22 mouse cellular contexts compared by ENCODE assay signal in the genomic region with DNA sequence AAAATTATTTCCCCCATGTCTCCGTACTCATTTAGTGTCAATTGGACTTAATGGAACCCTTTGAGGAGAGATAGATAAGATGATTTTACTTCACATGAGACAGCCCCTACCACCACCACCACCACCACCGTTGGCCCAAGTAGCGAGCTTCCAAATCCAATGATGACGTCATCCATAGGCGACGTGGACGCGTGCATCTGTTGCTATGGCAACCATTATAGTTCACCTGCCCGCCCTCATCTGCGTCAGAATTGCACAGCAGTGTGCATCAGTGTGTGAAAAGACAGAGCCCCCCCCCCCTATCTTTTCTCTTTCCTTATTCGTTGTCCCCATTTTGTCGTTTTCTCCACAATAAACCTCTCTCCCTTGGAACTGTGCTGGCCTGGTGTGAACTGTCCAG.
A peak's percentile ranks its signal among the peaks of the same experiment; 100 is the strongest.
DNase-seq lines count a peak whose midpoint lies in the region; ATAC-seq and TF ChIP-seq lines count a peak whose summit lies in the region.
"Had no signal": no experiment of that assay in that cellular context is flagged by ENCODE, and none has a peak within 500 bp of the region (broad histone marks: within the 10 kb centered on the region; RNA-seq: fewer than 3 reads in every experiment).

No protein-coding gene starts in this region.

- DNase-seq in forebrain, embryonic 14.5 days (ENCODE audit: low spot score), result peak; percentile 31
- no peak for DNase-seq in forebrain, postnatal 0 days
- no peak for DNase-seq in intestine, embryonic 14.5 days (ENCODE audit: low spot score)
- peak; percentile 31 for DNase-seq in midbrain, postnatal 0 days (ENCODE audit: low spot score)
- DNase-seq in limb, embryonic 10.5 days (ENCODE audit: low spot score), result peak; percentile 27
- no peak for DNase-seq in left cerebral cortex, adult 9 months (ENCODE audit: low spot score in 2 of 2)
- DNase-seq: cerebellum, adult 11 months; cerebellum, postnatal 10 days; gastrocnemius, postnatal 36 days; kidney, adult 11 months; lung, postnatal 4 days; thymus, postnatal 36 days had no signal

- no peaks in the 10 kb centered on the region for H3K27me3 ChIP-seq in forebrain, embryonic 14.5 days (replicated peaks; ENCODE audit: control insufficient read depth, insufficient read depth, low read length)
- no peaks in the 10 kb centered on the region for H3K27me3 ChIP-seq in forebrain, postnatal 0 days (ENCODE audit: insufficient read depth, low read length)
- H3K27me3 ChIP-seq in intestine, embryonic 14.5 days (replicated peaks; ENCODE audit: control insufficient read depth, insufficient read depth, low read length), result no peaks in the 10 kb centered on the region
- no peaks in the 10 kb centered on the region for H3K27me3 ChIP-seq in intestine, postnatal 0 days (replicated peaks; ENCODE audit: control insufficient read depth, insufficient read depth, low read length)
- H3K27me3 ChIP-seq in midbrain, postnatal 0 days (ENCODE audit: insufficient read depth, low read length), result no peaks in the 10 kb centered on the region
- H3K27me3 ChIP-seq in midbrain, embryonic 13.5 days, result no peaks in the 10 kb centered on the region
- H3K27me3 ChIP-seq in limb, embryonic 10.5 days (ENCODE audit: low read depth, poor library complexity, severe bottlenecking), result no peaks in the 10 kb centered on the region
- H3K27me3 ChIP-seq: heart, embryonic 15.5 days; hindbrain, embryonic 13.5 days; limb, embryonic 12.5 days; liver, embryonic 12.5 days; lung, embryonic 15.5 days; Patski had no signal

- H3K9me3 ChIP-seq in forebrain, embryonic 14.5 days (replicated peaks; ENCODE audit: control insufficient read depth, low read length), result peaks cover 4% of the 10 kb centered on the region; the same call in 1 of the 2 replicates
- no peaks in the 10 kb centered on the region for H3K9me3 ChIP-seq in forebrain, postnatal 0 days (ENCODE audit: low read length)
- peaks cover 9% of the 10 kb centered on the region for H3K9me3 ChIP-seq in intestine, embryonic 14.5 days (ENCODE audit: control insufficient read depth, low read length)
- H3K9me3 ChIP-seq in intestine, postnatal 0 days (ENCODE audit: control insufficient read depth), result no peaks in the 10 kb centered on the region
- H3K9me3 ChIP-seq in midbrain, postnatal 0 days (ENCODE audit: low read length), result no peaks in the 10 kb centered on the region
- H3K9me3 ChIP-seq in midbrain, embryonic 13.5 days, result no peaks in the 10 kb centered on the region
- no peaks in the 10 kb centered on the region for H3K9me3 ChIP-seq in limb, embryonic 10.5 days (replicated peaks)
- H3K9me3 ChIP-seq: heart, embryonic 15.5 days; liver, embryonic 12.5 days; lung, embryonic 15.5 days had no signal

- no peak overlapping the region for H3K4me2 ChIP-seq in forebrain, embryonic 14.5 days (ENCODE audit: low read length)
- H3K4me2 ChIP-seq in forebrain, postnatal 0 days (ENCODE audit: low read depth), result no peak overlapping the region
- no peak overlapping the region for H3K4me2 ChIP-seq in intestine, embryonic 14.5 days (ENCODE audit: low read length)
- H3K4me2 ChIP-seq in intestine, postnatal 0 days (replicated peaks; ENCODE audit: low read depth), result no peak overlapping the region
- H3K4me2 ChIP-seq in midbrain, postnatal 0 days (ENCODE audit: low read depth, low read length, poor library complexity, severe bottlenecking), result no peak overlapping the region
- H3K4me2 ChIP-seq in midbrain, embryonic 13.5 days (replicated peaks), result no peak overlapping the region
- H3K4me2 ChIP-seq: hindbrain, embryonic 13.5 days; limb, embryonic 12.5 days; liver, embryonic 12.5 days; lung, embryonic 15.5 days had no signal

- H3K27ac ChIP-seq in forebrain, embryonic 14.5 days (ENCODE audit: low read depth, low read length), result no peak overlapping the region
- no peak overlapping the region for H3K27ac ChIP-seq in forebrain, postnatal 0 days (ENCODE audit: low read depth, low read length)
- peak overlapping the region; percentile 81; the same call in 1 of the 2 replicates for H3K27ac ChIP-seq in intestine, embryonic 14.5 days (ENCODE audit: low read depth)
- no peak overlapping the region for H3K27ac ChIP-seq in intestine, postnatal 0 days (ENCODE audit: low read depth, low read length)
- no peak overlapping the region for H3K27ac ChIP-seq in midbrain, postnatal 0 days (ENCODE audit: low read depth, low read length)
- no peak overlapping the region for H3K27ac ChIP-seq in midbrain, embryonic 13.5 days
- H3K27ac ChIP-seq in limb, embryonic 10.5 days, result peak overlapping the region; percentile 85; the same call in 1 of the 2 replicates

- no peak overlapping the region for H3K4me3 ChIP-seq in forebrain, embryonic 14.5 days (ENCODE audit: low read depth, low read length)
- no peak overlapping the region for H3K4me3 ChIP-seq in forebrain, postnatal 0 days (ENCODE audit: low read depth, low read length)
- H3K4me3 ChIP-seq in intestine, embryonic 14.5 days (ENCODE audit: low read depth, low read length), result no peak overlapping the region
- H3K4me3 ChIP-seq in intestine, postnatal 0 days (ENCODE audit: low read depth, low read length), result no peak overlapping the region
- no peak overlapping the region for H3K4me3 ChIP-seq in midbrain, postnatal 0 days (ENCODE audit: low read depth, low read length)
- H3K4me3 ChIP-seq in midbrain, embryonic 13.5 days (replicated peaks), result no peak overlapping the region
- H3K4me3 ChIP-seq in limb, embryonic 10.5 days, result no peak overlapping the region
- H3K4me3 ChIP-seq: heart, embryonic 15.5 days; hindbrain, embryonic 13.5 days; limb, embryonic 12.5 days; liver, embryonic 12.5 days; lung, embryonic 15.5 days had no signal

- ATAC-seq in forebrain, embryonic 14.5 days, result no peak
- ATAC-seq in forebrain, postnatal 0 days, result no peak
- no peak for ATAC-seq in intestine, embryonic 14.5 days (replicated peaks; ENCODE audit: low FRiP score, low TSS enrichment, low read depth)
- no peak for ATAC-seq in intestine, postnatal 0 days
- ATAC-seq in midbrain, postnatal 0 days (ENCODE audit: low FRiP score), result no peak
- no peak for ATAC-seq in midbrain, embryonic 13.5 days
- ATAC-seq: CD4-positive, CD25-positive, alpha-beta regulatory T cell, adult 4 months; forebrain, embryonic 16.5 days; liver, embryonic 12.5 days; Patski had no signal

- TF ChIP-seq CTCF in forebrain, postnatal 0 days (IDR thresholded peaks at IDR 0.05; ENCODE audit: low read depth), result no peak
- no peak for TF ChIP-seq CTCF in intestine, postnatal 0 days (IDR thresholded peaks at IDR 0.05; ENCODE audit: low read depth)
- no peak for TF ChIP-seq CTCF in midbrain, postnatal 0 days (IDR thresholded peaks at IDR 0.05)

- no peaks in the 10 kb centered on the region for H3K4me1 ChIP-seq in forebrain, embryonic 14.5 days (ENCODE audit: control insufficient read depth, insufficient read depth, low read length)
- no peaks in the 10 kb centered on the region for H3K4me1 ChIP-seq in forebrain, postnatal 0 days (ENCODE audit: insufficient read depth)
- H3K4me1 ChIP-seq in intestine, embryonic 14.5 days (replicated peaks; ENCODE audit: control insufficient read depth, insufficient read depth, low read length), result peaks cover 18% of the 10 kb centered on the region
- H3K4me1 ChIP-seq in intestine, postnatal 0 days (replicated peaks; ENCODE audit: control insufficient read depth, insufficient read depth, low read length), result no peaks in the 10 kb centered on the region
- H3K4me1 ChIP-seq in midbrain, postnatal 0 days (ENCODE audit: insufficient read depth, low read length), result no peaks in the 10 kb centered on the region
- H3K4me1 ChIP-seq in midbrain, embryonic 13.5 days (replicated peaks), result peaks cover 13% of the 10 kb centered on the region
- H3K4me1 ChIP-seq in limb, embryonic 10.5 days, result peaks cover 18% of the 10 kb centered on the region
- H3K4me1 ChIP-seq: liver, embryonic 12.5 days had no signal

- 66% methylated on average over 12 of the region's 12 CpGs for WGBS in forebrain, embryonic 14.5 days
- WGBS in forebrain, postnatal 0 days, result 66% methylated on average over 12 of the region's 12 CpGs
- WGBS in intestine, embryonic 14.5 days, result 89% methylated on average over 12 of the region's 12 CpGs
- WGBS in intestine, postnatal 0 days, result 92% methylated on average over 12 of the region's 12 CpGs
- 62% methylated on average over 12 of the region's 12 CpGs for WGBS in midbrain, postnatal 0 days
- WGBS in midbrain, embryonic 13.5 days, result 70% methylated on average over 12 of the region's 12 CpGs
- 96% methylated on average over 12 of the region's 12 CpGs for WGBS in limb, embryonic 10.5 days

- no peaks in the 10 kb centered on the region for H3K36me3 ChIP-seq in forebrain, embryonic 14.5 days (ENCODE audit: control insufficient read depth, insufficient read depth, low read length)
- no peaks in the 10 kb centered on the region for H3K36me3 ChIP-seq in forebrain, postnatal 0 days (ENCODE audit: insufficient read depth)
- H3K36me3 ChIP-seq in intestine, embryonic 14.5 days (ENCODE audit: control insufficient read depth, insufficient read depth, low read length), result no peaks in the 10 kb centered on the region
- H3K36me3 ChIP-seq in intestine, postnatal 0 days (ENCODE audit: control insufficient read depth, insufficient read depth), result no peaks in the 10 kb centered on the region
- H3K36me3 ChIP-seq in midbrain, postnatal 0 days (ENCODE audit: insufficient read depth, low read length), result no peaks in the 10 kb centered on the region
- H3K36me3 ChIP-seq in midbrain, embryonic 13.5 days, result no peaks in the 10 kb centered on the region
- no peaks in the 10 kb centered on the region for H3K36me3 ChIP-seq in limb, embryonic 10.5 days
- H3K36me3 ChIP-seq: heart, embryonic 15.5 days; hindbrain, embryonic 13.5 days; limb, embryonic 12.5 days; liver, embryonic 12.5 days; lung, embryonic 15.5 days had no signal

- no peak overlapping the region for H3K9ac ChIP-seq in forebrain, embryonic 14.5 days (ENCODE audit: low read length)
- H3K9ac ChIP-seq in forebrain, postnatal 0 days, result no peak overlapping the region
- no peak overlapping the region for H3K9ac ChIP-seq in intestine, embryonic 14.5 days (ENCODE audit: low read length)
- H3K9ac ChIP-seq in intestine, postnatal 0 days (ENCODE audit: low read depth, low read length), result no peak overlapping the region
- no peak overlapping the region for H3K9ac ChIP-seq in midbrain, postnatal 0 days (replicated peaks; ENCODE audit: low read length, poor library complexity, severe bottlenecking)
- no peak overlapping the region for H3K9ac ChIP-seq in midbrain, embryonic 13.5 days (replicated peaks)
- H3K9ac ChIP-seq: heart, embryonic 15.5 days; hindbrain, embryonic 13.5 days; limb, embryonic 12.5 days; liver, embryonic 12.5 days; lung, embryonic 15.5 days had no signal

Comparison
In these comparisons a context has a peak if more than half of its experiments do, and no peak if none do; other contexts are left out.
1. DNase-seq: peak in forebrain, embryonic 14.5 days (single experiment), midbrain, postnatal 0 days (single experiment) and limb, embryonic 10.5 days (single experiment); none in forebrain, postnatal 0 days (single experiment), intestine, embryonic 14.5 days (single experiment) and left cerebral cortex, adult 9 months (0 of 2).
2. H3K27ac ChIP-seq: peak in intestine, embryonic 14.5 days (single experiment) and limb, embryonic 10.5 days (single experiment); none in forebrain, embryonic 14.5 days (single experiment), forebrain, postnatal 0 days (single experiment), intestine, postnatal 0 days (single experiment), midbrain, postnatal 0 days (single experiment) and midbrain, embryonic 13.5 days (single experiment).